12 mouse cellular contexts compared by ENCODE assay signal in genomic region chr4:25627467-25627866, GRCm38 (mm10).
DNase-seq lines count a peak whose midpoint lies in the region; ATAC-seq lines count a peak whose summit lies in the region.
"Had no signal": no experiment of that assay in that cellular context is flagged by ENCODE, and none has a peak within 500 bp of the region (broad histone marks: within the 10 kb centered on the region; RNA-seq: fewer than 3 reads in every experiment).

No protein-coding gene starts in this region.

- H3K4me1 ChIP-seq in forebrain, embryonic 12.5 days, result peaks cover 10% of the 10 kb centered on the region
- peaks cover 13% of the 10 kb centered on the region for H3K4me1 ChIP-seq in midbrain, embryonic 13.5 days (replicated peaks)
- H3K4me1 ChIP-seq: embryonic facial prominence, embryonic 12.5 days had no signal

- H3K36me3 ChIP-seq in forebrain, embryonic 12.5 days (replicated peaks), result no peaks in the 10 kb centered on the region
- H3K36me3 ChIP-seq in midbrain, embryonic 13.5 days, result no peaks in the 10 kb centered on the region
- H3K36me3 ChIP-seq: embryonic facial prominence, embryonic 12.5 days; G1E had no signal

- no peak for DNase-seq in cerebellum, postnatal 4 days (ENCODE audit: low spot score in 2 of 2)
- peak; percentile 39 for DNase-seq in cerebellum, adult 11-12 months
- no peak for DNase-seq in testis, postnatal 14 days (ENCODE audit: low spot score)
- DNase-seq in left cerebral cortex, postnatal 10 days (ENCODE audit: extremely low spot score in 1 of 2, low spot score in 2 of 2), result no peak
- DNase-seq in lung, postnatal 36 days, result no peak
- DNase-seq: adrenal gland, postnatal 14 days; gastrocnemius, postnatal 14 days had no signal

- intact Hi-C loops in left cerebral cortex, postnatal 10 days (cut with DNase I), result no loop called here

- no peaks in the 10 kb centered on the region for H3K27me3 ChIP-seq in forebrain, embryonic 12.5 days
- no peaks in the 10 kb centered on the region for H3K27me3 ChIP-seq in midbrain, embryonic 13.5 days
- H3K27me3 ChIP-seq: embryonic facial prominence, embryonic 12.5 days had no signal

- H3K9me3 ChIP-seq in forebrain, embryonic 12.5 days, result no peaks in the 10 kb centered on the region
- H3K9me3 ChIP-seq in midbrain, embryonic 13.5 days, result no peaks in the 10 kb centered on the region
- H3K9me3 ChIP-seq: embryonic facial prominence, embryonic 12.5 days; G1E had no signal

- H3K27ac ChIP-seq in forebrain, embryonic 12.5 days, result peak overlapping the region; percentile 74
- no peak overlapping the region for H3K27ac ChIP-seq in midbrain, embryonic 13.5 days
- H3K27ac ChIP-seq: embryonic facial prominence, embryonic 12.5 days had no signal

- 69% methylated on average over 9 of the region's 9 CpGs for WGBS in forebrain, embryonic 12.5 days
- WGBS in midbrain, embryonic 13.5 days, result 81% methylated on average over 9 of the region's 9 CpGs

- no peak overlapping the region for H3K4me3 ChIP-seq in forebrain, embryonic 12.5 days (replicated peaks)
- H3K4me3 ChIP-seq in midbrain, embryonic 13.5 days (replicated peaks), result no peak overlapping the region
- H3K4me3 ChIP-seq: embryonic facial prominence, embryonic 12.5 days had no signal

- H3K9ac ChIP-seq in forebrain, embryonic 12.5 days, result no peak overlapping the region
- H3K9ac ChIP-seq in midbrain, embryonic 13.5 days (replicated peaks), result no peak overlapping the region
- H3K9ac ChIP-seq: embryonic facial prominence, embryonic 12.5 days had no signal

- peak; percentile 67 for ATAC-seq in cerebellum, adult (ENCODE audit: insufficient number of reproducible peaks, low FRiP score, low TSS enrichment)
- peak; percentile 89 for ATAC-seq in forebrain, embryonic 12.5 days (ENCODE audit: low FRiP score)
- peak; percentile 85 for ATAC-seq in midbrain, embryonic 13.5 days

- H3K4me2 ChIP-seq in forebrain, embryonic 12.5 days, result peak overlapping the region; percentile 6; the same call in 1 of the 2 replicates
- H3K4me2 ChIP-seq in midbrain, embryonic 13.5 days (replicated peaks), result no peak overlapping the region
- H3K4me2 ChIP-seq: embryonic facial prominence, embryonic 12.5 days had no signal
